Mouse (Mus musculus) MN1 (cell line): ENCODE results near the gene Tor3a.
A peak's percentile ranks its signal among the peaks of the same experiment; 100 is the strongest.
"Not testable (repeated sequence)": the region's sequence is repeated elsewhere in the genome, so short reads cannot be mapped to it uniquely, and the experiment has no call there.

Experiments
- DNase-seq: peaks from one replicate; pipeline ENCODE4 v3.0.0-alpha.2; 2016; ENCODE audit warnings: low spot score

Gene Tor3a

GRCm38 (mm10) chr1:156671921-156672320 lies 2.2 kb downstream of the Tor3a start:
- DNase-seq: no peak

- DNase-seq: no peak
Observed at GRCm38 (mm10) chr1:156669208-156669983, 4.8 kb downstream of the Tor3a start.

- no peak for DNase-seq
Observed at GRCm38 (mm10) chr1:156668602-156669001, 5.6 kb downstream of the Tor3a start.

- DNase-seq: peak; percentile 51
Observed at GRCm38 (mm10) chr1:156667141-156667926, 6.8 kb downstream of the Tor3a start.

- no peak for DNase-seq
Observed at GRCm38 (mm10) chr1:156665777-156666176, 8.4 kb downstream of the Tor3a start.

- not testable (repeated sequence) for DNase-seq
Observed at GRCm38 (mm10) chr1:156660660-156661236, 13.4 kb downstream of the Tor3a start.

- no peak for DNase-seq
Observed at GRCm38 (mm10) chr1:156659906-156660659, 14.1 kb downstream of the Tor3a start.

- DNase-seq: peak; percentile 64
Observed at GRCm38 (mm10) chr1:156658676-156659075, 15.5 kb downstream of the Tor3a start.

GRCm38 (mm10) chr1:156657523-156657922 lies 16.6 kb downstream of the Tor3a start:
- peak; percentile 41 for DNase-seq

- DNase-seq: no peak
Observed at GRCm38 (mm10) chr1:156654735-156655530, 19.2 kb downstream of the Tor3a start.

GRCm38 (mm10) chr1:156652189-156652822 lies 21.9 kb downstream of the Tor3a start:
- no peak for DNase-seq

- DNase-seq: no peak
Observed at GRCm38 (mm10) chr1:156650631-156651030, 23.5 kb downstream of the Tor3a start.

GRCm38 (mm10) chr1:156648705-156649104 lies 25.5 kb downstream of the Tor3a start:
- no peak for DNase-seq

GRCm38 (mm10) chr1:156645971-156646370 lies 28.2 kb downstream of the Tor3a start:
- DNase-seq: no peak

- DNase-seq: no peak
Observed at GRCm38 (mm10) chr1:156644780-156645523, 29.2 kb downstream of the Tor3a start.

GRCm38 (mm10) chr1:156644061-156644460 lies 30.1 kb downstream of the Tor3a start:
- no peak for DNase-seq

- no peak for DNase-seq
Observed at GRCm38 (mm10) chr1:156642813-156643212, 31.3 kb downstream of the Tor3a start.

GRCm38 (mm10) chr1:156641808-156642207 lies 32.3 kb downstream of the Tor3a start:
- peak; percentile 17 for DNase-seq

GRCm38 (mm10) chr1:156640577-156640976 lies 33.6 kb downstream of the Tor3a start:
- peak; percentile 47 for DNase-seq

- peak; percentile 24 for DNase-seq
Observed at GRCm38 (mm10) chr1:156639455-156639854, 34.7 kb downstream of the Tor3a start.
